Mouse (Mus musculus) intestine, embryonic 14.5 days (tissue): ENCODE measurements around the gene Foxo1. TPM values are rescaled to one million over a fixed set of nuclear protein-coding genes. Genes with fewer than 3 reads are reported as not detected.

Source experiments
- ATAC-seq: fragments of 200-750 bp; cut with Nextera tagmentation; replicated peaks from 2 replicates; pipeline ENCODE4 v1.8.0; 2017; ENCODE audit warnings: low read depth, moderate number of reproducible peaks, moderate TSS enrichment, moderate library complexity; ENCODE audit not compliant: low FRiP score, low TSS enrichment
- DNase-seq: peaks from one replicate; pipeline ENCODE4 v3.0.0-alpha.2; 2018; ENCODE audit warnings: low spot score
- H3K27ac ChIP-seq: fragments of 300-500 bp; sonication (generic); 2 replicates; pipeline ENCODE4 v1.5.1; 2014; ENCODE audit warnings: low read depth, mild to moderate bottlenecking, control low read depth
- H3K27me3 ChIP-seq: fragments of 300-500 bp; sonication (generic); replicated peaks from 2 replicates; pipeline ENCODE4 v1.6.1; 2014; ENCODE audit warnings: low read length, control low read depth; ENCODE audit not compliant: control insufficient read depth, insufficient read depth
- H3K36me3 ChIP-seq: fragments of 300-500 bp; sonication (generic); 2 replicates; pipeline ENCODE4 v1.6.1; 2014; ENCODE audit warnings: low read length, control low read depth; ENCODE audit not compliant: control insufficient read depth, insufficient read depth
- H3K4me1 ChIP-seq: fragments of 300-500 bp; sonication (generic); replicated peaks from 2 replicates; pipeline ENCODE4 v1.6.1; 2014; ENCODE audit warnings: low read length, control low read depth, mixed read lengths; ENCODE audit not compliant: control insufficient read depth, insufficient read depth
- H3K4me2 ChIP-seq: fragments of 300-500 bp; sonication (generic); 2 replicates; pipeline ENCODE4 v1.6.1; 2014; ENCODE audit warnings: low read length
- H3K4me3 ChIP-seq: fragments of 300-500 bp; sonication (generic); 2 replicates; pipeline ENCODE4 v1.5.1; 2014; ENCODE audit warnings: low read depth, low read length, control low read depth, mixed read lengths
- H3K9ac ChIP-seq: fragments of 300-500 bp; sonication (generic); 2 replicates; pipeline ENCODE4 v1.6.1; 2014; ENCODE audit warnings: mild to moderate bottlenecking, low read length
- H3K9me3 ChIP-seq: fragments of 300-500 bp; sonication (generic); 2 replicates; pipeline ENCODE4 v1.6.1; 2016; ENCODE audit warnings: low read length, control low read depth; ENCODE audit not compliant: control insufficient read depth
- WGBS: fragments of 180-500 bp; shearing (Covaris S2); extraction: QIAGEN DNeasy Blood & Tissue Kit; methylation state at CpG from one replicate; pipeline ENCODE4 v1.1.7; 2014; 5-methylcytosine and 5-hydroxymethylcytosine counted together
- polyA plus RNA-seq: library from polyadenylated mRNA; unstranded; fragments of >200 nt; fragmentation: Nextera tagmentation; extraction: Ambion mirVana; gene quantifications from 2 replicates; pipeline ENCODE4 v1.2.1, GENCODE M21; 2014

Gene Foxo1
- polyA plus RNA-seq, 1 experiment from 2014 or later = 8.2 TPM

DNA sequence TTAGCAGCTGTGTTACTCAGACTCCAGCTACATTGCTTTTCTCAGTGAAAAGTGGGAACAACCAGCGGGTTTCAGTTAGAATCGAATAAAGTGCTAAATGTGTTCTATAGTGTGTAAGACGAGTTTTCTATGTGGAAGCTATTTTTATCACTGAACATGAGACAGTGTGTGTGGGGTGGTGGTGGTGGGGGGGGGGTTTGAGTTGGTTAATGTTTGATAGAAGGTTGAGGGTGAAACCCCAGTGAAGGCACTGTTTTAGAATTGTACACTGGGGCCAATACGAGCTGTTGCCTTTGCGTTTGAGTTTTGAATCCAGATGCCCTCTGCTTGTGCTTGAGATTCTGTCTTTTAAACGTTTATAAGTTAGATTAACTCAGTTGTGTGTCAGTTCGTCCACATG is 24.4 kb downstream of the Foxo1 start:
- H3K9ac ChIP-seq = no peak overlapping the region
- peaks cover 19% of the 10 kb centered on the region for H3K4me1 ChIP-seq
- H3K9me3 ChIP-seq = no peaks in the 10 kb centered on the region
- no peak overlapping the region for H3K4me3 ChIP-seq
- H3K4me2 ChIP-seq = no peak overlapping the region
- DNase-seq (no peak), ATAC-seq (no peak)
- no peak overlapping the region for H3K27ac ChIP-seq
- no peaks in the 10 kb centered on the region for H3K36me3 ChIP-seq
- H3K27me3 ChIP-seq = no peaks in the 10 kb centered on the region
- WGBS = 66% methylated on average over 7 of the region's 7 CpGs

DNA sequence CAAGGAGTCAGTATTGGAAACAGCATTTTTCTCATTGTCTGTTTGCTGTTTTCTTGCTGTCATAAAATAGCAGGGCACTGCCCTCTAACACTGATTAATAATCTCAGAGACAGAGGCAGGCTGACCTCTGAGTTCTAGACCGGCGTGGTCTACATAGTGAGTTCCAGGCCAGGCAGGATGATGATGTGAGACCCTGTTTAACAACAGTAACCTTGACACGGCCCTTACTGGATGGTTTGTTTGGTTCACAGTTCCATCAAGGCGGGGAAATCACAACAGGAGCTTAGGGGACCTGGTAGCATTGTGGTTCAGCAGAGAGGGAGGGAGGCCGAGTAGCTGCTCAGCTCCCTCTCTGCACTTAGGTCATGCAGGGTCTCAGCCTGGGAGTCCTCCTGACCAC is 25.8 kb downstream of the Foxo1 start:
- no peaks in the 10 kb centered on the region for H3K27me3 ChIP-seq
- ATAC-seq = no peak
- H3K4me3 ChIP-seq = no peak overlapping the region
- no peaks in the 10 kb centered on the region for H3K36me3 ChIP-seq
- DNase-seq = no peak
- H3K27ac ChIP-seq = no peak overlapping the region
- H3K4me2 ChIP-seq = no peak overlapping the region
- no peaks in the 10 kb centered on the region for H3K9me3 ChIP-seq
- H3K9ac ChIP-seq = no peak overlapping the region
- peaks cover 20% of the 10 kb centered on the region for H3K4me1 ChIP-seq
- WGBS = 54% methylated on average over 5 of the region's 5 CpGs

DNA sequence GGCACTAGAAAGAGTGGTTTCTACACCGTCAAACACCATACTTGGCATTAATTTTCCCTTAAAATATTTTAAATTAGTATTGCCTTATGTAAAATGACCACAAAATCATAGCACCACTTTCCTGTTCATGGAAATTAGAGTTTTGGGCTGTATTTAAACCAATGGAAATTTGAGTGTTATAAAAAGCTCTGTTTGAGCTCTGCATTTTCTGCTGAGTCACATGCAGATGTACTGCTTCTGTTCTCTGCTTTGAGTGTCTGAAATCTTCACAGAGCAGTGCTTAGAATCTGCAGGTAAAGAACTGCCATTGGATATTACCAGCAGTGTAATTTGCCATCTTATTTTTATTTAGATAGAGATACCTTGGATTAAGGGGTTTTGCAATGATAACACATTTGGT is 27.6 kb downstream of the Foxo1 start:
- Histone ChIP-seq H3K9me3 (no peaks in the 10 kb centered on the region), H3K9ac (no peak overlapping the region), H3K4me1 (peaks cover 30% of the 10 kb centered on the region), H3K27me3 (no peaks in the 10 kb centered on the region), H3K4me2 (no peak overlapping the region), H3K27ac (no peak overlapping the region), H3K36me3 (no peaks in the 10 kb centered on the region), H3K4me3 (no peak overlapping the region)
- WGBS = 92% methylated on average over 1 of the region's 1 CpGs
- DNase-seq = no peak
- ATAC-seq = no peak

DNA sequence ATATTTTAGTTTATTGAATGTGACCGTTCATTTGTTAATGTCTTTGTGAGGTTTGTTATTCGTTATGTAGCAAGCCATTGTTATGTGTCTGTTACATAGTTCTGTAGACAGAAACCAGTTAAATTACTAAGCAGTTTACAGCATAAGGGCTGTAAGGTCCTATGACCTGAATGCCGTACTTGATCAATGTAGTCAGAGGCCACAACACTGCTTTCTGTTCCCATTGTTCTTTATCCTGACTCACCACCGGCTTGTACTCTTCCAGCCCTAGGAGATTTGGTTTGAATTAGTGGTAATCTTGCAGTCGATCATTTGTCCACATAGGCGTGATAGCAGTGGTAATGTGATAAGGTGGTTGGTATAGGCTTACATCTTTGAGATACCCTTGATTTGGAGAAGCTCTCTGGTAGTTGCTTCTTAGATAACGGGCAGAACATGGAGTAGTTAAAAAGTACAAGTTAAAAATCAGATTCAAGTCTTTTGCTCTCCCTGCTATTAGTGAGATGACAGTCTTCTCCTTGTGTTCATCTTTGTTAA is 28.2 kb downstream of the Foxo1 start:
- Histone ChIP-seq H3K9ac (no peak overlapping the region), H3K36me3 (no peaks in the 10 kb centered on the region), H3K9me3 (no peaks in the 10 kb centered on the region), H3K27ac (no peak overlapping the region), H3K4me2 (no peak overlapping the region), H3K4me1 (peaks cover 30% of the 10 kb centered on the region), H3K4me3 (no peak overlapping the region), H3K27me3 (no peaks in the 10 kb centered on the region)
- DNase-seq (no peak), ATAC-seq (no peak)
- 61% methylated on average over 7 of the region's 7 CpGs for whole genome bisulfite sequencing

DNA sequence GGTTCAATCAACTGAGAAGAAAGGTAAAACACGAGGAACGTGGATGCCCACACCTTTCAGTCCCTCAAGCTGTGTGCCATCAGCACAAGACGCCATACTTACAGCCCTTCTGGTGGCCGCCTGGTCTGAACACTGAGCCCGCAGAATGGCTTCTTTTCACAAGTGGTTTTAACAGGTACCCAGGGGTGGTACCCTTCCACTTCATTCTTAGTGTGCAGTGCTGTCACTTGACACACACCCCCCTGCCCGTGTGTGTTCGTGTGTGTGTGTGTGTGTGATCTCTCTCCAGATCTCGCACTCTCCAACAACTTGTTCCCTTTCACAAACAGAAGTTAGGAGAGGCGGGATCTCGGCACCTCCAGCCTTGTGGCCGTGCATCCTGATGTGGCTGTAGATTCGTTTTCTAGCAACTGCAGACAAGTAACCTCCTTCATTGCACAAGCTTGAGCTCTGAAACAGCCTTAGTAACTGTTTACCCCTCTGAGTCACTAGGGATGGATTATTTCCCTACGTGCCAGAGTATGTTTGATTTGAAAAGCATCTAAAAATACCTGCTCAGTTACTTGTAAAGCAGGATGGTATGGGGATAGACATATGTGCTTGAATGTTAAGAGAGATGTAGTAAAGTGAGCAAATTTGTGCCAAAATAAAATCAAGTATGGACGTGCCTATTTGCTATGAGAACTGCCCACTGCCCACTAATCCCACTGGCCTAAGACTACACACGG is 29.3 kb downstream of the Foxo1 start:
- Histone ChIP-seq H3K9ac (no peak overlapping the region), H3K4me1 (peaks cover 28% of the 10 kb centered on the region), H3K27me3 (no peaks in the 10 kb centered on the region), H3K4me2 (no peak overlapping the region), H3K4me3 (no peak overlapping the region), H3K27ac (no peak overlapping the region), H3K36me3 (no peaks in the 10 kb centered on the region), H3K9me3 (no peaks in the 10 kb centered on the region)
- DNase-seq = no peak
- no peak for ATAC-seq
- WGBS = 65% methylated on average over 15 of the region's 15 CpGs

DNA sequence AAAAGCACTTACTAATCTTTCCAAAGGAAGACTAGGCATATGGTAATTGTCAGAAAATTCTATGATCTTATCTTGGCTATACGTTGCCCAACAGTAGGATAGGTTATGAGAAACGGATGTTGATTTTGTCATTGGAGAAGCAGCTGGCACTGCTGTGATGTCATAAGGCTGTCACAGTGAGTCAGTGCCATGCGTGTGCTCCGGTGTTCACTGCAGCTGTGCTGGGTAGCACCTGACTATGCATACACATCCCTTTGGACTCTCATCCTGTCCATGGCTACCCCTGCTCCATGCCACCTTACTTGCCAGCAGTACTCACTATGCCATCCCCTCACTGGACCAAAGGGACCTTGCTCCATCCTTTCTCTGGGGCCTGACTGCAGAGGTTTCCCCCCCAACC is 30.5 kb downstream of the Foxo1 start:
- Histone ChIP-seq H3K4me3 (no peak overlapping the region), H3K36me3 (no peaks in the 10 kb centered on the region), H3K27ac (no peak overlapping the region), H3K4me2 (no peak overlapping the region), H3K4me1 (peaks cover 16% of the 10 kb centered on the region), H3K27me3 (no peaks in the 10 kb centered on the region), H3K9ac (no peak overlapping the region), H3K9me3 (no peaks in the 10 kb centered on the region)
- DNase-seq (no peak), ATAC-seq (no peak)
- WGBS = 79% methylated on average over 4 of the region's 4 CpGs

DNA sequence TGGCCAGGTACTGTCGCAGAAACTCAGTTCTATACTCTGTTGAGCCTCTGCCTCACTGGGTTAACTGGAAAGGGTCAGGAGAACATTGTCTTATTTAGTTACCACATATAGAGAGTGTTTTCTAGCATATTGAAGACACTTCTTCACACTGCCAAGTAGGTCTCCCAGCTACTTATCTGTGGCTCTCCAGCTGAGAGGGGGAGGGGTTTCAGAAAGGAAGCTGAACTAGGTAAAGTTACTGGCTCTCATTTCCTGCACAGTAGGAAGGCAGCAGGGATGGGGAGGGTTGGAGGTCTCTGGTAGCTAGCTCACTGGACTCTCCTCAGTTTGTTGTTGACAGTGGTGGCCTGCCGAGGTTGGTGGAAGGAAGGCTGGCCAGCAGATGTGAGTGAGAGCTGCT is 31.2 kb downstream of the Foxo1 start:
- ATAC-seq = no peak

DNA sequence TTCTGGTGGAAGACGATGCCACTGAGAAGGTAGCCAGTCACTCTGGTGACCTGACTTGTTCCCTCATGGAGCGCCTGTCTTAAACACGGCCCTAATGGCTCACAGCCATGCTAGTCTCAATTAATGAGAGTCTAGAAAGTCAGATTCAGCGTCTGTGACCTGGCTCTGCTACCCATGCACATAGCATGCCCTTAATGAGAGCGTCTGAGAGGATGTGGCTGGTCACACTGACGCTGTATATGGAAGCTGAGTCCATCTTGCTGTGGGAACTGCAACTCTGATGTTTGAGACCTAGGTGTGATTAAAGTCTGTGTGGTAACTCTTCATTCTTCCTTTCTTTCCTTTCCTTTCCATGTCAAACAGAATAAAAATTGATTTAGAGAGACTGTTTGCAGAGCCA is 32.4 kb downstream of the Foxo1 start:
- Histone ChIP-seq H3K4me2 (no peak overlapping the region), H3K36me3 (no peaks in the 10 kb centered on the region), H3K9me3 (no peaks in the 10 kb centered on the region), H3K4me3 (no peak overlapping the region), H3K27me3 (no peaks in the 10 kb centered on the region), H3K9ac (no peak overlapping the region), H3K27ac (no peak overlapping the region), H3K4me1 (peaks cover 16% of the 10 kb centered on the region)
- ATAC-seq = no peak
- WGBS = 75% methylated on average over 6 of the region's 6 CpGs
- DNase-seq = no peak

More for the DNA sequence above, 31.2 kb downstream of the Foxo1 start:
- no peak overlapping the region for H3K4me3 ChIP-seq
- H3K36me3 ChIP-seq = no peaks in the 10 kb centered on the region
- WGBS = 47% methylated on average over 2 of the region's 2 CpGs
- H3K27ac ChIP-seq = no peak overlapping the region
- no peak for DNase-seq
- H3K4me2 ChIP-seq = no peak overlapping the region
- no peaks in the 10 kb centered on the region for H3K9me3 ChIP-seq
- no peak overlapping the region for H3K9ac ChIP-seq
- peaks cover 16% of the 10 kb centered on the region for H3K4me1 ChIP-seq
- no peaks in the 10 kb centered on the region for H3K27me3 ChIP-seq

DNA sequence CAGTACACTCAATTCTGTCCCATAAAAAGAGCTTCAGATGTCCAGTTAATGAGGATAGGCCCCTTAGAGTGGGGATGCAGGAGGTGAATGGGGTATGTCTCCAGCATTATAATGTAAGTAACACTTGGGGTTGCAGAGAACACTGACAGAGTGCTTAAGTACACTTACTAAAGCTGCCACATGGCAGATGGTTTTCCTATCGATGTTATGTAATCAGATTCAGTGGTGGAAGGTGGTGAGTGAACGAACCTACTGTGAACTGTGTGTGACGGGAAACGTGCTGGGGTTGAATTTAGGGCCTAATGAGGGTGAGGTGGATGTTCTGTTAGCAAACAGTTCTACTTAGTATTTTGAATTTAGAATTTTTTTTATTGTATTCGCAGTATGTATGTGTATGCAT is 35.2 kb downstream of the Foxo1 start:
- DNase-seq = no peak
- H3K4me1 ChIP-seq = peaks cover 10% of the 10 kb centered on the region; the same call in 1 of the 2 replicates
- H3K27ac ChIP-seq = no peak overlapping the region
- 74% methylated on average over 5 of the region's 5 CpGs for WGBS
- ATAC-seq = no peak
- H3K4me2 ChIP-seq = no peak overlapping the region
- no peaks in the 10 kb centered on the region for H3K27me3 ChIP-seq
- H3K9ac ChIP-seq = no peak overlapping the region
- no peak overlapping the region for H3K4me3 ChIP-seq
- no peaks in the 10 kb centered on the region for H3K9me3 ChIP-seq
- H3K36me3 ChIP-seq = no peaks in the 10 kb centered on the region
